Mouse (Mus musculus) G1E (cell line): Measurements from ENCODE around the gene Pik3cd. TPM values are rescaled to one million over a fixed set of nuclear protein-coding genes. Genes with fewer than 3 reads are reported as not detected.

Experiments
- ATAC-seq: 2 replicates; pipeline ENCODE4 v1.8.0; 2016; ENCODE audit warnings: mild to moderate bottlenecking; ENCODE audit not compliant: insufficient number of reproducible peaks, poor library complexity, low FRiP score, severe bottlenecking; ENCODE audit errors: extremely low read depth
- DNase-seq: peaks from one replicate; pipeline ENCODE4 v3.0.0; 2012; ENCODE audit warnings: low spot score
- H3K27me3 ChIP-seq: 2 replicates; pipeline ENCODE4 v1.6.1; 2012; ENCODE audit warnings: mild to moderate bottlenecking, low read length, inconsistent platforms; ENCODE audit not compliant: insufficient read depth
- H3K36me3 ChIP-seq: replicated peaks from 2 replicates; pipeline ENCODE3; 2012; ENCODE audit warnings: mild to moderate bottlenecking, inconsistent platforms
- H3K4me1 ChIP-seq: 2 replicates; pipeline ENCODE4 v1.6.1; 2012; ENCODE audit warnings: low read depth, low read length, inconsistent platforms, mixed read lengths; ENCODE audit not compliant: insufficient read depth
- H3K4me3 ChIP-seq: 2 replicates; pipeline ENCODE4 v1.5.1; 2012; ENCODE audit warnings: low read depth, mild to moderate bottlenecking, inconsistent platforms, low read length, moderate library complexity, mixed read lengths
- H3K9me3 ChIP-seq: replicated peaks from 2 replicates; pipeline ENCODE4 v1.6.1; 2012; ENCODE audit warnings: inconsistent platforms
- CTCF ChIP-seq: IDR thresholded peaks from 2 replicates; pipeline ENCODE4 v1.5.1; 2012; ENCODE audit warnings: low read depth, low read length, inconsistent platforms, mixed read lengths
- GATA1 ChIP-seq: IDR thresholded peaks from 2 replicates; pipeline ENCODE4 v1.6.1; 2012; ENCODE audit warnings: borderline replicate concordance, low read length, inconsistent platforms, mixed read lengths
- GATA2 ChIP-seq: IDR thresholded peaks from 2 replicates; pipeline ENCODE4 v1.6.1; 2012; ENCODE audit warnings: low read depth, low read length, inconsistent platforms, borderline replicate concordance
- POLR2AphosphoS5 ChIP-seq: IDR thresholded peaks from 2 replicates; pipeline ENCODE4 v1.6.1; 2012; ENCODE audit warnings: low read depth, low read length, inconsistent platforms; ENCODE audit not compliant: insufficient replicate concordance
- TAL1 ChIP-seq: conservative IDR thresholded peaks from 2 replicates; pipeline ENCODE4 v1.6.1; 2012; ENCODE audit warnings: low read depth, low read length, inconsistent platforms, mixed read lengths
- polyA plus RNA-seq: library from polyadenylated mRNA; stranded (reverse); fragments of >175 nt; gene quantifications from 2 replicates; pipeline ENCODE4 v1.2.3, GENCODE M21; 2012
- total RNA-seq, 2 experiments: library from RNA; stranded (forward) in 1 of 2; stranded (reverse) in 1 of 2; fragments of 200-1000 nt in 1 of 2; fragments of >200 nt in 1 of 2; fragmentation: Nextera tagmentation in 1 of 2; gene quantifications; 2 replicates each; pipeline ENCODE4 v1.2.3; 2014 to 2017

The Pik3cd gene
- total and polyA plus RNA-seq, 3 experiments: 17.3 to 40.3 (median 24.0) TPM

- Histone ChIP-seq H3K9me3 (no peaks in the 10 kb centered on the region), H3K27me3 (no peaks in the 10 kb centered on the region), H3K4me3 (no peak overlapping the region), H3K36me3 (peaks cover 66% of the 10 kb centered on the region), H3K4me1 (peaks cover 23% of the 10 kb centered on the region)
- no peak for DNase-seq
- TF ChIP-seq CTCF: no peak
- TF ChIP-seq POLR2AphosphoS5: no peak
- no peak for TF ChIP-seq GATA1
- no peak for TF ChIP-seq TAL1
- TF ChIP-seq GATA2: no peak
- ATAC-seq: no peak
Observed at GRCm38 (mm10) chr4:149734246-149734645, 31.9 kb upstream of the Pik3cd start.

GRCm38 (mm10) chr4:149733748-149734147 lies 31.4 kb upstream of the Pik3cd start:
- Histone ChIP-seq H3K4me3 (no peak overlapping the region), H3K36me3 (peaks cover 71% of the 10 kb centered on the region), H3K4me1 (peaks cover 22% of the 10 kb centered on the region), H3K9me3 (no peaks in the 10 kb centered on the region), H3K27me3 (no peaks in the 10 kb centered on the region)
- DNase-seq (no peak), ATAC-seq (no peak)
- no peak for TF ChIP-seq CTCF
- TF ChIP-seq TAL1: no peak
- TF ChIP-seq GATA1: no peak
- no peak for TF ChIP-seq GATA2
- TF ChIP-seq POLR2AphosphoS5: no peak

GRCm38 (mm10) chr4:149732800-149733199 lies 30.4 kb upstream of the Pik3cd start:
- H3K4me1 ChIP-seq: peaks cover 20% of the 10 kb centered on the region
- peaks cover 78% of the 10 kb centered on the region for H3K36me3 ChIP-seq
- DNase-seq (no peak), ATAC-seq (no peak)
- no peak overlapping the region for H3K4me3 ChIP-seq
- H3K27me3 ChIP-seq: no peaks in the 10 kb centered on the region
- TF ChIP-seq POLR2AphosphoS5: no peak
- H3K9me3 ChIP-seq: no peaks in the 10 kb centered on the region

GRCm38 (mm10) chr4:149732313-149732712 lies 29.9 kb upstream of the Pik3cd start:
- Histone ChIP-seq H3K27me3 (no peaks in the 10 kb centered on the region), H3K4me1 (peaks cover 18% of the 10 kb centered on the region), H3K9me3 (no peaks in the 10 kb centered on the region), H3K36me3 (peaks cover 83% of the 10 kb centered on the region), H3K4me3 (no peak overlapping the region)
- ATAC-seq: no peak
- no peak for TF ChIP-seq POLR2AphosphoS5
- no peak for TF ChIP-seq TAL1
- TF ChIP-seq GATA2: no peak
- no peak for TF ChIP-seq CTCF
- TF ChIP-seq GATA1: no peak
- DNase-seq: no peak

GRCm38 (mm10) chr4:149730827-149731226 lies 28.5 kb upstream of the Pik3cd start:
- H3K27me3 ChIP-seq: no peaks in the 10 kb centered on the region
- no peak for TF ChIP-seq TAL1
- TF ChIP-seq GATA1: no peak
- no peak for TF ChIP-seq CTCF
- no peak for TF ChIP-seq GATA2
- no peaks in the 10 kb centered on the region for H3K9me3 ChIP-seq
- no peak for ATAC-seq
- H3K36me3 ChIP-seq: peaks cover 94% of the 10 kb centered on the region
- H3K4me1 ChIP-seq: peaks cover 10% of the 10 kb centered on the region
- DNase-seq: no peak
- H3K4me3 ChIP-seq: no peak overlapping the region

GRCm38 (mm10) chr4:149728810-149729209 lies 26.4 kb upstream of the Pik3cd start:
- Histone ChIP-seq H3K27me3 (no peaks in the 10 kb centered on the region), H3K9me3 (no peaks in the 10 kb centered on the region), H3K4me1 (peaks cover 8% of the 10 kb centered on the region), H3K36me3 (peaks cover 94% of the 10 kb centered on the region), H3K4me3 (no peak overlapping the region)
- DNase-seq (no peak), ATAC-seq (no peak)
- TF ChIP-seq GATA1 (no peak), TAL1 (no peak)

- Histone ChIP-seq H3K36me3 (peaks cover 94% of the 10 kb centered on the region), H3K4me1 (peaks cover 8% of the 10 kb centered on the region), H3K9me3 (no peaks in the 10 kb centered on the region), H3K27me3 (no peaks in the 10 kb centered on the region), H3K4me3 (no peak overlapping the region)
- DNase-seq (no peak), ATAC-seq (no peak)
- no peak for TF ChIP-seq TAL1
- TF ChIP-seq POLR2AphosphoS5: no peak
- no peak for TF ChIP-seq CTCF
- no peak for TF ChIP-seq GATA1
- TF ChIP-seq GATA2: no peak
Observed at GRCm38 (mm10) chr4:149727636-149728035, 25.3 kb upstream of the Pik3cd start.
